Mouse (Mus musculus): ENCODE measurements around the gene Rxra. TPM values are rescaled to one million over a fixed set of nuclear protein-coding genes. Genes with fewer than 3 reads are reported as not detected.

Gene Rxra
- total RNA-seq, 2 experiments from 2014 or later, result 24.4 to 25.4 TPM

DNA sequence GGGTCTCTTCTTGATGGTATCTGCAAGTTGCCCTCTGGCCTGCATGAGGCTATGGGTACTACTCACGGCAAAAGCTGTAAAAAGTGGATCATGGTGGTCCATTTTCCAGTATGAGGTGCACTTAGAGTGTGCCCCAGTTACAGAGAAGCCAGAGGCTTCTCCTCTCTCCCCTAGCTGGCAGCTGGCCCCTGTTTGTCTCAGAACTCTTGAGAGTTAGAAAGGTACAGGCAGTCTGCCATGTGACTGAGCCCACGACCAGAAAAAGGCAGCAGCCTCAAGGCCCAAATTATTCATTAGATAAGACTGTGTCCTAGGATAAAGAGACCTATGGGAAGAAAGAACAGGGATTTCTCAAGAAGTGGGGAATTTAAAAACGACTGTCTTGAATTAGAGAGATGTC lies 30.8 kb upstream of the Rxra start:
- intact Hi-C loops (cut with DNase I), result no loop called here
- no peak for TF ChIP-seq CTCF (IDR thresholded peaks at IDR 0.05)
- no peak overlapping the region for H3K4me3 ChIP-seq

DNA sequence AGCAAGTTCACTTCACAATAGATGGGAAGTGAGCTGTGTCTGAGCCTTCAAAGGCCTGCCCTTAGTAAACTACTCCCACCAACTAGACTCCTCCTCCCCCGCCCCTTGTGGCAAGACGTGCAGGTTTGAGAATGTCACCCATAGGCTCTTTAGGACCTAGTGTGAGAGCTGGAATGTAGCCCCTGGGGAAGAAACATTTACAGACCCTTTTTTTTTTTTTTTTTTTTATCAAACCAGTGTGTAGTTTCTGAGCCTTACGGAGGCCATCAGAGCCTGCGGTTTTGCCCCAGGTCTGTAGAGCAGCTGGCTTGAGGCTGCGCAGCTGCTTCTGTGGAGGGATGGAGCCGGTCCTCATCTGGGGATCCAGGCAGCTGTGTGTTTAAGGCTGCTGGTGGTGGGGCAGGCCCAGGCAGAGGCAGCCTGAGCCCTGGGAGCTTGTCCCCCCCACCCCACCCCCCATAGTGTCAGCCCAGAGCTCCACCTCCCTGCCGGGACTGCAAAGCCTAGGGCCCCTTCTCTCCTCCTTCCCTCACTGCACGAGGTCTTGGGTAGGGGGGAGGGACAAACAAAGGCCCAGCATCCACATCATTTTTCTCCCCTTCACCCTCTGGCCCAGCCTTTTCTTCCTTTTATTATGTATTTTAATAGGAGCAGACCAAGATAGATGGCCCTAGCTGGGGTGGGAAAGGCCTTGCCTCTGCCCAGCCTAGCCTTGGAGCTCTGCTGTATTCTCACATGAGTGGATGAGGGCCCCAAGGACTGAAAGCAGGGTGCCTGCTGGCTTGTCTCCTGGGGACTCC lies 26.2 kb upstream of the Rxra start:
- intact Hi-C loops (cut with DNase I), result no loop called here

More for the DNA sequence above, 30.8 kb upstream of the Rxra start:
- no peak overlapping the region for H3K27ac ChIP-seq
- no peak for DNase-seq (ENCODE audit: extremely low spot score in 1 of 2, low spot score in 2 of 2)

DNA sequence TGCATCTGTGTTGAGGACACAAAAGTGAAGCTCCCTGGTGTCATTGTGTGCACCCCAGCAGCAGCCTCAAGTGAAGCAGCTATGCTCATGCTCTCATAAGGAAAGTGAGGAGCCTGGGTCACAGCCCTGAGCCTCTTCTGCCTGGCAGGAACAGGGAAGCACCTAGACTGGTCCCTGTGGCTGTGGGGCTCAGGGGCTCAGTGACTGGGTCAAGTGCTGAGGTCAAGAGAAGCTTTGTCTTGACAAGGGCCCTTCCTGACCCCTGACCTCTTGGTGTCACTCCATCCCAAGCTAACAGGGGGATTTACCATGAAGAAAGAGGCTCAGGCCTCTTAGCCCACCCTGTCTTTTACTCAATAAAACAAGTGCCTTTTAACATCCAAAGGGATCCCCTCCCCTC lies 25.2 kb upstream of the Rxra start:
- TF ChIP-seq CTCF (IDR thresholded peaks at IDR 0.05), result no peak
- H3K27ac ChIP-seq, result no peak overlapping the region
- no peak for DNase-seq (ENCODE audit: extremely low spot score in 1 of 2, low spot score in 2 of 2)
- intact Hi-C loops (cut with DNase I), result no loop called here
- no peak overlapping the region for H3K4me3 ChIP-seq

More for the DNA sequence above, 26.2 kb upstream of the Rxra start:
- TF ChIP-seq CTCF (IDR thresholded peaks at IDR 0.05), result no peak
- H3K4me3 ChIP-seq, result no peak overlapping the region
- no peak overlapping the region for H3K27ac ChIP-seq
- no peak for DNase-seq (ENCODE audit: extremely low spot score in 1 of 2, low spot score in 2 of 2)

- no peak for DNase-seq (ENCODE audit: extremely low spot score in 1 of 2, low spot score in 2 of 2)
- no peak for TF ChIP-seq CTCF (IDR thresholded peaks at IDR 0.05)
- no peak overlapping the region for H3K27ac ChIP-seq
- intact Hi-C loops (cut with DNase I), result no loop called here
- H3K4me3 ChIP-seq, result no peak overlapping the region
These were observed 22.7 kb upstream of the Rxra start for GRCm38 (mm10) chr2:27653496-27654030.

DNA sequence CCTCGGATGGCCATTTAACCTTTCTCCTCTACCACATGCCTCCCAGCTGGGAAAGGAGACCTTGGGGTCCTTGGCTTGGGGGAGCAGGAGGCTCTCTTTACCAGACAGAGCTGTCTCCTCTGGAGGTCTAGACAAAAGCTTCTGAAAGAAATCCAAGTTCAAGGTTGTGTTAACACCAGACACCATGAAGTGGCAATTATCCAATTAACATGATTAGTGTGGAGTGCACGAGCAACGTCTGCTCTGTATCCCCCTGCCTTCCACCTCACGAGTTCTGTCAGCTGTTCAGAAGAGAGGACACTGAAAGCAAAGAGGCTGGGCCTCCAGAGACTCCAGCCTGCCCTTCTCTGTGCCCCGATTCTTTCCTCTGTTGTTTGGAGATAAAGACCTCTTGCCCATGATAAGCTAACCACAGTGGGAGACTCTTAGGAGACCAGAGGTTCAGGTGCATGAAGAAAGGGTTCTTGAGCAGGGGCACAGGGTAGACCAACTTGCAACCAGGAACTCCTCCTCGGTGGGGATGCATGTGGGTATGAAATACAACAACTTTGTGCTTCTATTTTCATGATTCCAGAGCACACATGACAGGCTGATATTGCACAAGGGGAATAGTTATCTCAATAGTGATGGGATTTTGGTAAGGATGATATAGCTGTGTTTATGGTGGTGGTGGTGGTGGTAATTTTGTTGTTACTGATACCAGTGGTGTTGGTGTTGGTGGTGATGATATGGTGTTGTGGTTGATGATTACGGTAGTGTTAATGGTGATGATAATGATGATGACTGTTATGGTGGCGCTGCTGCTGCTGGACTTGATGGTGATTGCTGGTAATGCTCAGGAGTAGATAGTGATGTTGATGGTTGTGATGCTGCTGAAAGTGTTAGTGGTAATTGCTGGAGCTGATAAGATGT lies 21.7 kb upstream of the Rxra start:
- DNase-seq (ENCODE audit: extremely low spot score in 1 of 2, low spot score in 2 of 2), result no peak
- no peak overlapping the region for H3K4me3 ChIP-seq
- TF ChIP-seq CTCF (IDR thresholded peaks at IDR 0.05), result no peak
- H3K27ac ChIP-seq, result no peak overlapping the region
- intact Hi-C loops (cut with DNase I), result no loop called here

- no peak overlapping the region for H3K27ac ChIP-seq
- intact Hi-C loops (cut with DNase I), result no loop called here
- no peak for DNase-seq (ENCODE audit: extremely low spot score in 1 of 2, low spot score in 2 of 2)
- H3K4me3 ChIP-seq, result no peak overlapping the region
- no peak for TF ChIP-seq CTCF (IDR thresholded peaks at IDR 0.05)
These were observed 19.7 kb upstream of the Rxra start for GRCm38 (mm10) chr2:27656576-27656975.

- TF ChIP-seq CTCF (IDR thresholded peaks at IDR 0.05), result no peak
- intact Hi-C loops (cut with DNase I), result no loop called here
- Histone ChIP-seq H3K4me3 (no peak overlapping the region), H3K27ac (no peak overlapping the region)
- DNase-seq (ENCODE audit: extremely low spot score in 1 of 2, low spot score in 2 of 2), result no peak
These were observed 11.0 kb upstream of the Rxra start for GRCm38 (mm10) chr2:27665284-27665683.

- TF ChIP-seq CTCF (IDR thresholded peaks at IDR 0.05), result no peak
- no peak for DNase-seq (ENCODE audit: extremely low spot score in 1 of 2, low spot score in 2 of 2)
- intact Hi-C loops (cut with DNase I), result no loop called here
- no peak overlapping the region for H3K27ac ChIP-seq
- no peak overlapping the region for H3K4me3 ChIP-seq
These were observed 9.5 kb upstream of the Rxra start for GRCm38 (mm10) chr2:27666719-27667118.

DNA sequence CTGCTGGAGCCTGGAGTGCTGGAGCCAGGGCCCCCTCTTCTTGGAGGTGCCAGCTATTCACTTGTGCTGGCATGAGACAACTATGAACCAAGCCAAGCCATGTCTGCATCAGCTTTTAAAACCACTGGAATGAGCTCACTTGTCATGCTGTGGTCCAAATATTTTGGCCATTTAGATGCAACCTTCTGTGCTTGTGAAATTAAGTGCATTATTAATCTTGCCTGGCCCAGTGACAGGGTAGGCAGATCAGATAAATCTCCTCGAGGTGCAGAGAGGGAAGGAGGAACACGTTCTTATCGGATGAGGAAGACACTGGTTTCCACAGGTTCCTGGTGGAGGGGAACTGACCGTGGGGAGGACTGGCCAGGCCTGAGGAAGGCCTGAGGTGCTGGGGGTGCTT lies 8.6 kb upstream of the Rxra start:
- no peak for DNase-seq (ENCODE audit: extremely low spot score in 1 of 2, low spot score in 2 of 2)
- intact Hi-C loops (cut with DNase I), result no loop called here
- no peak for TF ChIP-seq CTCF (IDR thresholded peaks at IDR 0.05)
- no peak overlapping the region for H3K4me3 ChIP-seq
- H3K27ac ChIP-seq, result no peak overlapping the region

DNA sequence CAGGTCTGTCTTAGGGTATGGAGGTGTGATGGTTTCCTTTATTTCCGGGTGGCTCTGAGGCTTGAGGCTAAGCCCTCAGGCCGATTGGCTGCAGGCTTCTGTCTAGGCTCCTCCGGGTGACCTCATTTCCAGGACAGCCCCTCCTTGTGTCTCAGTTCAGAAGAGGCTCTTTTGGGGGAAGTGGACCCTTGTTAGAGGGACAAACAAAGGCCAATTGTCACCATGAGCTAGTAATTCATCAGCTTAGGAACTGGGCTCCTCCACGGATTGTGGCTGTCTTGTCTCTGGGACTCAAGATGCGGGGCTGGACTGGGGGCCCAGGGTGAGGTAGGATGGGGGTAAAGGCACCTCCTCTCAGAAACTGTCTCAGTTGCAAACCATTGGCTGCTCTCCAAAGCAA lies 5.5 kb upstream of the Rxra start:
- H3K4me3 ChIP-seq, result no peak overlapping the region
- no peak for TF ChIP-seq CTCF (IDR thresholded peaks at IDR 0.05)
- intact Hi-C loops (cut with DNase I), result no loop called here
- no peak overlapping the region for H3K27ac ChIP-seq
- DNase-seq (ENCODE audit: extremely low spot score in 1 of 2, low spot score in 2 of 2), result no peak

- intact Hi-C loops (cut with DNase I), result no loop called here
- no peak overlapping the region for H3K4me3 ChIP-seq
- no peak for DNase-seq (ENCODE audit: extremely low spot score in 1 of 2, low spot score in 2 of 2)
- H3K27ac ChIP-seq, result no peak overlapping the region
- no peak for TF ChIP-seq CTCF (IDR thresholded peaks at IDR 0.05)
These were observed 4.6 kb upstream of the Rxra start for GRCm38 (mm10) chr2:27671633-27672091.
